In genomic region chr16:95596884-95597577, GRCm38 (mm10) we compare ENCODE assay signal across 19 mouse cellular contexts. TPM values are rescaled to one million over a fixed set of nuclear protein-coding genes. Genes with fewer than 3 reads are reported as not detected.
A peak's percentile ranks its signal among the peaks of the same experiment; 100 is the strongest.
DNase-seq lines count a peak whose midpoint lies in the region; ATAC-seq and TF ChIP-seq lines count a peak whose summit lies in the region.
"Had no signal": no experiment of that assay in that cellular context is flagged by ENCODE, and none has a peak within 500 bp of the region (broad histone marks: within the 10 kb centered on the region; RNA-seq: fewer than 3 reads in every experiment).

No protein-coding gene starts in this region.

- H3K4me2 ChIP-seq in hindbrain, postnatal 0 days (ENCODE audit: low read depth, low read length), result no peak overlapping the region
- no peak overlapping the region for H3K4me2 ChIP-seq in hindbrain, embryonic 14.5 days (replicated peaks)
- peak overlapping the region; percentile 21; the same call in 1 of the 2 replicates for H3K4me2 ChIP-seq in embryonic facial prominence, embryonic 15.5 days (replicated peaks)
- H3K4me2 ChIP-seq in midbrain, embryonic 14.5 days (ENCODE audit: low read length), result no peak overlapping the region

- WGBS in hindbrain, postnatal 0 days, result 74% methylated on average over 11 of the region's 11 CpGs
- 85% methylated on average over 11 of the region's 11 CpGs for WGBS in hindbrain, embryonic 14.5 days
- WGBS in embryonic facial prominence, embryonic 15.5 days, result 66% methylated on average over 11 of the region's 11 CpGs
- WGBS in midbrain, embryonic 14.5 days, result 60% methylated on average over 11 of the region's 11 CpGs

- no peak overlapping the region for H3K9ac ChIP-seq in hindbrain, postnatal 0 days (replicated peaks; ENCODE audit: low read length)
- H3K9ac ChIP-seq in hindbrain, embryonic 14.5 days, result no peak overlapping the region
- no peak overlapping the region for H3K9ac ChIP-seq in embryonic facial prominence, embryonic 15.5 days
- no peak overlapping the region for H3K9ac ChIP-seq in midbrain, embryonic 14.5 days (replicated peaks; ENCODE audit: low read length)
- H3K9ac ChIP-seq: liver, embryonic 14.5 days had no signal

- no peaks in the 10 kb centered on the region for H3K4me1 ChIP-seq in hindbrain, postnatal 0 days (ENCODE audit: insufficient read depth, low read length)
- H3K4me1 ChIP-seq in hindbrain, embryonic 14.5 days (replicated peaks; ENCODE audit: control insufficient read depth, insufficient read depth, low read length), result 0 out of 2 replicates have a peak, but pooled peaks cover 10% of the 10 kb centered on the region
- H3K4me1 ChIP-seq in embryonic facial prominence, embryonic 15.5 days, result peaks cover 32% of the 10 kb centered on the region
- H3K4me1 ChIP-seq in midbrain, embryonic 14.5 days (ENCODE audit: control insufficient read depth, insufficient read depth, low read length), result peaks cover 14% of the 10 kb centered on the region; the same call in 1 of the 2 replicates

- no peaks in the 10 kb centered on the region for H3K36me3 ChIP-seq in hindbrain, postnatal 0 days (ENCODE audit: insufficient read depth, low read length)
- no peaks in the 10 kb centered on the region for H3K36me3 ChIP-seq in hindbrain, embryonic 14.5 days (replicated peaks; ENCODE audit: control insufficient read depth, insufficient read depth)
- no peaks in the 10 kb centered on the region for H3K36me3 ChIP-seq in embryonic facial prominence, embryonic 15.5 days
- H3K36me3 ChIP-seq in midbrain, embryonic 14.5 days (ENCODE audit: control insufficient read depth, insufficient read depth, low read length), result no peaks in the 10 kb centered on the region
- H3K36me3 ChIP-seq: G1E had no signal

- no peak for ATAC-seq in hindbrain, postnatal 0 days
- ATAC-seq in hindbrain, embryonic 14.5 days (ENCODE audit: low FRiP score), result no peak; the same call in 1 of the 2 replicates
- no peak for ATAC-seq in embryonic facial prominence, embryonic 15.5 days (ENCODE audit: insufficient number of reproducible peaks, low FRiP score, low TSS enrichment, low read depth)
- ATAC-seq in midbrain, embryonic 14.5 days (ENCODE audit: low FRiP score, low TSS enrichment), result peak; percentile 57; the same call in 1 of the 2 replicates
- ATAC-seq: CD4-positive, CD25-positive, alpha-beta regulatory T cell, adult 4 months had no signal

- H3K4me3 ChIP-seq in hindbrain, postnatal 0 days (ENCODE audit: low read length), result no peak overlapping the region
- no peak overlapping the region for H3K4me3 ChIP-seq in hindbrain, embryonic 14.5 days (replicated peaks; ENCODE audit: low read length)
- no peak overlapping the region for H3K4me3 ChIP-seq in embryonic facial prominence, embryonic 15.5 days (replicated peaks)
- no peak overlapping the region for H3K4me3 ChIP-seq in midbrain, embryonic 14.5 days (replicated peaks; ENCODE audit: low read depth, low read length)
- H3K4me3 ChIP-seq: heart, adult 2 months; left cerebral cortex, adult 2 months had no signal

- no peaks in the 10 kb centered on the region for H3K9me3 ChIP-seq in hindbrain, postnatal 0 days (ENCODE audit: low read length)
- no peaks in the 10 kb centered on the region for H3K9me3 ChIP-seq in hindbrain, embryonic 14.5 days (ENCODE audit: control insufficient read depth, low read length)
- H3K9me3 ChIP-seq in embryonic facial prominence, embryonic 15.5 days (replicated peaks), result no peaks in the 10 kb centered on the region
- no peaks in the 10 kb centered on the region for H3K9me3 ChIP-seq in midbrain, embryonic 14.5 days (ENCODE audit: control insufficient read depth, low read length)

- no peak for DNase-seq in hindbrain, postnatal 0 days (ENCODE audit: low spot score)
- no peak for DNase-seq in hindbrain, embryonic 14.5 days (ENCODE audit: low spot score)
- DNase-seq in brain, embryonic 18.5 days (ENCODE audit: low read depth, low spot score), result peak; percentile 20
- no peak for DNase-seq in midbrain, embryonic 14.5 days
- DNase-seq in embryo, embryonic 11 days, result no peak
- DNase-seq in adipocyte (ENCODE audit: low spot score), result no peak
- DNase-seq: cerebellum, postnatal 14 days; heart, adult 2 months; kidney, adult 18-20 months; kidney, postnatal 10 days; lung, postnatal 36 days; right cerebral cortex, postnatal 4 days; thymus, postnatal 14 days had no signal

- no peak for TF ChIP-seq CTCF in hindbrain, postnatal 0 days (IDR thresholded peaks at IDR 0.05; ENCODE audit: low read depth)

- H3K27me3 ChIP-seq in hindbrain, postnatal 0 days (ENCODE audit: insufficient read depth, low read length), result no peaks in the 10 kb centered on the region
- no peaks in the 10 kb centered on the region for H3K27me3 ChIP-seq in hindbrain, embryonic 14.5 days (ENCODE audit: control insufficient read depth, insufficient read depth, low read length)
- H3K27me3 ChIP-seq in embryonic facial prominence, embryonic 15.5 days, result peaks cover 2% of the 10 kb centered on the region; the same call in 1 of the 2 replicates
- H3K27me3 ChIP-seq in midbrain, embryonic 14.5 days (ENCODE audit: control insufficient read depth, insufficient read depth, low read length), result no peaks in the 10 kb centered on the region

- peak overlapping the region; percentile 41; the same call in 1 of the 2 replicates for H3K27ac ChIP-seq in hindbrain, postnatal 0 days
- H3K27ac ChIP-seq in hindbrain, embryonic 14.5 days, result no peak overlapping the region
- peak overlapping the region; percentile 80 for H3K27ac ChIP-seq in embryonic facial prominence, embryonic 15.5 days (replicated peaks)
- no peak overlapping the region for H3K27ac ChIP-seq in midbrain, embryonic 14.5 days (replicated peaks; ENCODE audit: low read depth, low read length)
- H3K27ac ChIP-seq: heart, adult 2 months; left cerebral cortex, adult 2 months; liver, embryonic 14.5 days had no signal

RNA-seq across cellular contexts. Expression of gene Erg, which starts 10.6 kb away (rescaled TPM):
- 3.8 and 7.0 TPM in 2 replicates for total RNA-seq in hindbrain, postnatal 0 days (2014; rRNA removed)
- polyA plus RNA-seq in hindbrain, postnatal 0 days (2015; fragmentation: Nextera tagmentation; extraction: Ambion mirVana), result 2.5 TPM in 2 replicates
- polyA plus RNA-seq in hindbrain, embryonic 14.5 days (2014; fragmentation: Nextera tagmentation; extraction: Ambion mirVana), result 0.98 and 1.7 TPM in 2 replicates
- 14.1 and 17.7 TPM in 2 replicates for polyA plus RNA-seq in embryonic facial prominence, embryonic 15.5 days (2015; fragmentation: Nextera tagmentation; extraction: Ambion mirVana)
- 0.40 and 1.3 TPM in 2 replicates for polyA plus RNA-seq in midbrain, embryonic 14.5 days (2014; fragmentation: Nextera tagmentation; extraction: Ambion mirVana)
- total RNA-seq: monocyte, adult 5-6 weeks had no signal
- polyA plus RNA-seq: CD4-positive, CD25-positive, alpha-beta regulatory T cell, adult 4 months had no signal

Comparison
In these comparisons a context has a peak if more than half of its experiments do, and no peak if none do; other contexts are left out.
1. H3K27ac ChIP-seq: peak in hindbrain, postnatal 0 days (single experiment) and embryonic facial prominence, embryonic 15.5 days (single experiment); none in hindbrain, embryonic 14.5 days (single experiment) and midbrain, embryonic 14.5 days (single experiment).